Mouse (Mus musculus) inflammation-experienced regulatory T-cells, adult 6 months (primary cell): ENCODE results near the gene Otop2. TPM values are rescaled to one million over a fixed set of nuclear protein-coding genes. Genes with fewer than 3 reads are reported as not detected.

ENCODE experiments used
- ATAC-seq: one replicate; pipeline ENCODE4 v1.8.0; 2017
- polyA plus RNA-seq, 3 experiments: library from polyadenylated mRNA; unstranded; fragments of 100-300 nt; shearing (Covaris generic); gene quantifications; one replicate each; pipeline ENCODE4 v1.2.1; 2017

Gene Otop2
- polyA plus RNA-seq = not detected

DNA sequence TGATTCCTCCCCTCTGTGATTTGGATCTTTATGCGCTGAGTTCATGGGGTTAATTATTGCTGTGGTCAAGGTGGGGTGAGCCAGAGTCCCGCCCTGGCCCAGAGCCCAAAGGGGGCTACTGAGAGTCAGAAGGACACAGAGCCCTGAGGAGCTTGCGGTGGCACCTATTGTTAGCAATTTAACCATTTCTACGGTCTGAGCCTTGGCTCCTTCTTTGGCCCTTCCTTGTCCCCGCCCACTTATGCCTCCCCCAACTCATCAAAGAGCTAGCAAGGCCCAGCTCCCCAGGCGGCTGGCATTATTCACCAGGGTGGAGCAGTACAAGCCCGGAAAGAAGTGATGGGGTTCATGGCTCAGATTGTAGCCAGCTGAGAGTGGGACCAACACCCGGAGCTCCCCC, at the start of gene Otop2:
Gene Otop2, plus strand, starts transcription at position 301 of the 400 bp plus-strand sequence.
- no peak for ATAC-seq

GRCm38 (mm10) chr11:115257775-115258510, 49.0 kb upstream of the Otop2 start:
- ATAC-seq = no peak

- ATAC-seq = no peak
Measured at GRCm38 (mm10) chr11:115259134-115259533, 47.8 kb upstream of the Otop2 start.

- ATAC-seq = no peak
Measured at GRCm38 (mm10) chr11:115262954-115263353, 44.0 kb upstream of the Otop2 start.

- ATAC-seq = no peak
Measured at GRCm38 (mm10) chr11:115264136-115264861, 42.7 kb upstream of the Otop2 start.

DNA sequence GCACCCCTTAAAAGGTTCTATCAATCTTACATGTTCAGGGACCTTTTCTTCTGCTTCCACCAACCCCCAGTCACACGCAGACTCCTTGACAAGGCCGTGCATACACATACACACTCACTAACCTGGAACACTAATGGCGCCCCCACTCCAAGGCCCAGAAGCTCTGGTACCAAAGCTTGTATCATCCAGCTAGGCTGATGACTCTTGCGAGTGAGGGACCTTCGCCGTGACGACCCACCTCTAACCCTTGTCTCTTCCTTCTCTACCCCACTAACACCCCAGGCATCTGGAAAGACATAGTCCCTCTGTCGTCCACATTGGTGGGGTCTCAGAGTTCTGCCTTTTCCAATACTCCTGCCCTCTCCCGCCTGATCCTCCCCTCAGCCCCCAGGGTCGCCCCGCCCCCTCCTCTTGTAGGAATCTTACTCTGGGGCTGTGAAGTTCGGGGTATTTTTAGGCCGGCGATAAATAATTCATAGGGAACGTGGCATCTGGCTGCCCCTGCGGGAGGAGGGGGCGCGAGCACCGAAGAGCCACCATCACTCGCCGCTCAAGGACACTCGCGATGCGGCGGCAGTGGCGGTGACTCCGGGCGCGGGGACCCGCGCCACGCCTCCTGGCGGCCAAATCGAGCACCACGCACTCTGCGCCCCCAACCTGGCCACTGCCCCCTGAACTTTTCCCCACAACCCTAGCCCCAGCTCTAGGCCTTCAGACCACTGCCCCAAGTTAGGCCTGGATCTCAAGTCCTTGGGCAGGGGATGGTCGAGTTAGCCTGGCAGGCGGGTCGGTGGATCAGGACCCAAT, 41.9 kb upstream of the Otop2 start:
- peak; percentile 46 for ATAC-seq

DNA sequence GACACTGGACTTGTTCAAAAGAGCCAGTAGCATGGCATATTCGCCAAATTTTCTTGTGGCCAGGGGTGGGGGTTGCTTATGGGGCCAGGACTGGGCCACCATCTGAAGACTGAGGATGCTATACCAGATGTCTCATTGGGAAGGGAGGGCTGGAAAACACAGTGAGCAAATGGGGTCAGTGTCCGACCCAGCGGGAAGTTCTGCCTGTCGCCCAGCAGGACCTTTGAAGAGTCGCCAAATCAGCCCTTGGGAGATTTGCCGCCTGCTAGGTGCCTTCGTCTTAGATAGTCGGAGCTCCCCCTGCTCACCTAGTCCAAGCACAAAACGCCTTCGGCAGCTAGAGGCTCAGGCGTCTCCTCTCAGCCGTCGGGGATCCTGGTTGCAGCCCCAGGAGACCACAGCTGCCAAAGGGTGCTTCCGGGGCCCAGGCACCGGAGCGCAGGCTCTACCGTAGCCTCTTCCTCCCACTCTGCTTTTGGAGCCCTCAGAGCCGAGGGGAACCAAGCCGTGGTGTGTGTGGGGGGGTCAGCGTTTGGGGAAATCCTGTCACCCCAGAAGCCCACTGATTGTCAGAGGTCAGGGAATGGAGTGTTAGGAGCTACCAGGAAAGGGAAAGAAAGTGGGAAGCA, 41.1 kb upstream of the Otop2 start:
- no peak for ATAC-seq

GRCm38 (mm10) chr11:115266400-115266778, 40.6 kb upstream of the Otop2 start:
- no peak for ATAC-seq

- no peak for ATAC-seq
Measured at GRCm38 (mm10) chr11:115267061-115267883, 39.7 kb upstream of the Otop2 start, which contains the start of gene Grin2c. TSS of gene Grin2c (minus strand) at chr11:115267243.

DNA sequence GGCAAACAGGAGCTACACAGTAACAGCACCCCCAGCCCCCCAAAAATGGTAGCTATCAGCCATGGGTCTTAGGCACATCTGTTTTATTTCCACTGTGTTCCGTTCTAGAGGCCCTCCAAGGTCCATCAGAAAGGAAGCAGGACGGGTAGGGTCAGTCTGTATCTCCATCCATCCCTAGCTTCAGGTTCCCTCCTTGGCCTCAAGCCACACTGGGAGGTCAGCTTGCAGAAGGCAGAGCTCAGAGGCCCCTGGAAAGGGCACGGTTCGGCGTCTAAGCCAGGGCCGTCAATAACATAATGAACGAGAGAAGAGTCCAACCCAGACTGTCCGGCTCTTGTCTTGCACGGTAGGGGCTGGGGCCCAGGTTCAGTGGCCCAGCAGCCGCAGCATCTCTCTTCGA, 39.0 kb upstream of the Otop2 start:
- ATAC-seq = no peak

GRCm38 (mm10) chr11:115269330-115270066, 37.5 kb upstream of the Otop2 start:
- ATAC-seq = no peak

GRCm38 (mm10) chr11:115270148-115270861, 36.7 kb upstream of the Otop2 start:
- ATAC-seq = no peak

DNA sequence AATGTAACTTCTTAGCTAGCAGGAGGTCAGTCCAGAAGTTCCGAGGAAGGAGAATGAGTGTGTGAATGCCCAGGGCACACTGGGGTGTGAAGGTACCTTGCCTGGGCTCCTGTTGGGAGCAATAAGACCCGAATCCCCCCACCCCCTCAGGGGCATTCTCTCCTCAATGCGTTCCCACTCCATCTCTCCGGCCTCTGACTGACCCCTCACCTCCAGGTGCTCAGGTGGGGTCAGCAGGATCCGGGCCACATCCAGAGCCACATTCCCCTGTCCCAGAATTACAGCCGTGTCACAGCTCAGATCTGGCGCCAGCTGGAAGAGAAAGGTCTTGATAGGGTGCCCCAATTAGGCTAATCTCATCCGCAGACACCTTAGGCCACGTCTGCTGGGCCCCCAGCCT, 35.9 kb upstream of the Otop2 start:
- no peak for ATAC-seq

- no peak for ATAC-seq
Measured at GRCm38 (mm10) chr11:115271481-115271880, 35.5 kb upstream of the Otop2 start.

GRCm38 (mm10) chr11:115272894-115273498, 34.0 kb upstream of the Otop2 start:
- no peak for ATAC-seq

DNA sequence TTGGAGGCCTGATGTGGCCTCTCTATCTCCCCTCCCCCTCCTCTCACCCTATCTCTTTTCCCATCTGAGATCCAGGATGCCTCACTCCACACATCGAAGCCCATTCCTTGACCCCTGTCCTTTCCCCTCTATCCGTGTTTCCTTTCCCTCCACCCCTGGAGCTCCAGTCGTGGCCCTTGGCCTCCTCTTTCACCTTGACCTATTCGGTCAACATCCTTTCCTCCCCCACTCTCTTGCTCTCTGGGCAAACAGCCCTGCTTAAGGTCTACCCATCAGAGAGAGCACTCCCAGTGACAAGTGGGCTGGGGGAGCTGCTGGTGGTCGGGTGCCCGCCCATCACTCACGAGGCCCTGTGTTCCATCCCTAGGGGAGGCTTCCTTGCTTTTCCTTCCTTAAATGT, 33.2 kb upstream of the Otop2 start:
- ATAC-seq = no peak

DNA sequence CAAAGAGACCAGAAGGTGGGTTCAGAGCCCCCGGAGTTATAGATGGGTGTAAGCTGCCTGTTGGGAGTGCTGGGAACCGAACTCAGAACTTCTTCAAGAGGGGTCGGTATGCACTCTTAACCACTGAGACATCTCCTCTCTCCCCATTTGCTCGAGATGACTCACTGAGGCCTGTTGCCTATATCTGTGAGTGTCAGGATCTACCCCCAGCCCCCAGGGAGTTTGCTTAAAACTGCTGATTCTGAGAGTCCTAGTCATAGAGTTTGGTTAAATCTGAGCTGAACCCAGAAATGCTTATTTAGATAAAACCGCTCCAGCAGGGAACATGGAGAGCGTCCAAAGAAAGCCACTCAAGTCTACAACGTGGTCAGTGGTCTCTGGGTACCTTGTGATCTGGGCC, 32.8 kb upstream of the Otop2 start:
- ATAC-seq = no peak

DNA sequence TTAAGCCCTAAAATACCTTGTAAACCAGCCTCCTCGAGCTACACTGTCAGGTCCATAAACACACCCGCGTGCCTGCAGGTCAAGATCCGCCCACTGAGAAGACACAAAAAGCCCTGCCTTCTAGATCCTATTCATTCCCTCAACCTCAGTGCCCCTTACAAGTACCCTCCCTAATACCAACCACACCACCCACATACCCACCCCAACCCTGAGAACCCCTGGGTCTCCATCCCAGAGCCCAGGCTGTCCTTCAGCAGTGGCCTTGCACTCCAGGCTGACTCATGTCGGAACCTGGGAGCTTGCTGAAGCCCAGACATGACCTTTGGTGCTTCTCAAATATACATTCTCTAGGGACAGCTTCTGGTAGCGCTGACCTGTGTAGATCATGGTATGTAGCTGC, 32.2 kb upstream of the Otop2 start:
- no peak for ATAC-seq

GRCm38 (mm10) chr11:115275509-115275908, 31.5 kb upstream of the Otop2 start:
- ATAC-seq = no peak

DNA sequence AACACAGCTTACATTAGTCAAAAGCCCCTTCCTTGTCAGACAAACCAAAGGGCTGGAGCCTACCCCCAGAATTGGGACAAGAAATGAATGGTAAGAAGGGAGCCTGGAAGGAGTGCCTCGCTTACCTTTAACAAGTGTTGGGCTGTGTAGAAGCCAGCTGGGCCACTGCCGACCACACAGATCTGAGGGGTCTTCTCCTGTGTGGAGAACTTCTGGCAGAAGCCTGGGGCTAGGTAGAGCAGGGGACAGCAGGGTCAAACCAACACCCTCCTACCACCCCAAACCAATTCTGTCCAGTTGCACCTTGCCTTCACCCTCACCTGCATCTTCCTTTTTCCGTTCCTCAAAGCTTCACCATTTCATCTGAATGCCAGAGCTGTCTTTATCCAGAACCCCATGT, 31.0 kb upstream of the Otop2 start:
- ATAC-seq = no peak
